Mouse (Mus musculus) hindbrain, embryonic 13.5 days (tissue): ENCODE measurements around the gene Bach2. TPM values are rescaled to one million over a fixed set of nuclear protein-coding genes. Genes with fewer than 3 reads are reported as not detected.
A peak's percentile ranks its signal among the peaks of the same experiment; 100 is the strongest.

Experiments used
- ATAC-seq: fragments of 200-750 bp; cut with Nextera tagmentation; 2 replicates; pipeline ENCODE4 v1.8.0; 2017; ENCODE audit warnings: moderate TSS enrichment; ENCODE audit not compliant: low FRiP score
- H3K27ac ChIP-seq: fragments of 300-500 bp; sonication (generic); 2 replicates; pipeline ENCODE4 v1.5.1; 2015; ENCODE audit warnings: inconsistent platforms, mild to moderate bottlenecking, moderate library complexity
- H3K27me3 ChIP-seq: fragments of 300-500 bp; sonication (generic); 2 replicates; pipeline ENCODE4 v1.6.1; 2015; ENCODE audit warnings: mild to moderate bottlenecking, inconsistent platforms
- H3K36me3 ChIP-seq: fragments of 300-500 bp; sonication (generic); 2 replicates; pipeline ENCODE4 v1.6.1; 2015; ENCODE audit warnings: mild to moderate bottlenecking, inconsistent platforms
- H3K4me1 ChIP-seq: fragments of 300-500 bp; sonication (generic); replicated peaks from 2 replicates; pipeline ENCODE4 v1.6.1; 2015; ENCODE audit warnings: inconsistent platforms
- H3K4me2 ChIP-seq: fragments of 300-500 bp; sonication (generic); 2 replicates; pipeline ENCODE4 v1.6.1; 2015; ENCODE audit warnings: inconsistent platforms, mild to moderate bottlenecking, moderate library complexity
- H3K4me3 ChIP-seq: fragments of 300-500 bp; sonication (generic); 2 replicates; pipeline ENCODE4 v1.5.1; 2015; ENCODE audit warnings: mild to moderate bottlenecking, inconsistent platforms
- H3K9ac ChIP-seq: fragments of 300-500 bp; sonication (generic); 2 replicates; pipeline ENCODE4 v1.6.1; 2015; ENCODE audit warnings: mild to moderate bottlenecking, inconsistent platforms
- H3K9me3 ChIP-seq: fragments of 300-500 bp; sonication (generic); 2 replicates; pipeline ENCODE4 v1.6.1; 2016; ENCODE audit warnings: inconsistent platforms
- WGBS: fragments of 180-500 bp; shearing (Covaris S2); methylation state at CpG from one replicate; pipeline ENCODE4 v1.1.7; 2015; 5-methylcytosine and 5-hydroxymethylcytosine counted together
- polyA plus RNA-seq: library from polyadenylated mRNA; unstranded; fragments of >200 nt; fragmentation: Nextera tagmentation; extraction: Ambion mirVana; gene quantifications from 2 replicates; pipeline ENCODE4 v1.2.1, GENCODE M21; 2015

Bach2 gene
- polyA plus RNA-seq, 1 experiment from 2014 or later: 28.5 TPM

DNA sequence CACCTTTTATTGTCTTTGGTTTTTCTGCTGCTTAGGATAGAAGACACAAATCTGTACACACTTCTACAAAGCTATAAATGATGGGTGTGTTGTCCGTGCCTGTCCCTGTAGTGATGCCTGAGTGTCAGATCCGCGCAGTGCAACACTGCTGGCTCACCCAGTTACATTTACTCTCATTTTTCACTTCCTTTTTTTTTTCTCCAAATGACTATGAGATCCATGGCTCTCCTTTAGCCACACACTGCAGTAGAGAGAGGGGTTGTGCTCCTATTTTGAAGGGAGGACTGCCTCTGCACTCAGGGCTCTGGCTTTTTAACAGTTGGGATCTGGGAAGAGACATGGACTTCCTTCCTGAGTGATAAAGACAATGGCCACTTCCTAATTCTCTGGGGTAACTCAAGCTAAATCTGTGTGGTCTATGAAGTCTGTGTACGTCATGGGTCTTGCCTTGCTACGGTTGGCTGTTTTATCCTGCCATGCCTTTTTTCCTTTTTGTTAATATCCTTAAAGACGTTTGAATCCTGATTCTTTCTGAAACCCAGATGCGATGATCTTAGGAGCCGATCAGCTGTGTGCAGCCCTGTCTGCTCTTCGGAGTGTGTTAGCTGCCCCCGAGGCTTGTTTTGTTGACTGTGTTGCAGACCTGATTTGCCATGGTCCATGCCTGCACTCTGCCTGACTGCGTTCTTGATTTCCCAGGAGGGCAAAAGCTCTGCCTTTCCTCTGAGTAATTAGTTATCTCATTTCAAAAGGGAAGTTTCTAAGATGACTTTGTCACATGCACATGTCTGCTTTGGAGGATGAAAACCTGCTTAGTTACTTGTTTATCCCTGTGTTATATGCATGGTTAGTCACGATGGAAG lies 120.2 kb downstream of the Bach2 start:
- H3K27ac ChIP-seq: peak overlapping the region; percentile 88
- H3K4me2 ChIP-seq: peak overlapping the region; percentile 14
- no peak overlapping the region for H3K4me3 ChIP-seq
- peaks cover 73% of the 10 kb centered on the region for H3K4me1 ChIP-seq
- H3K36me3 ChIP-seq: no peaks in the 10 kb centered on the region
- H3K27me3 ChIP-seq: no peaks in the 10 kb centered on the region
- no peak overlapping the region; the same call in 1 of the 2 replicates for H3K9ac ChIP-seq
- H3K9me3 ChIP-seq: no peaks in the 10 kb centered on the region
- WGBS: 24% methylated on average over 12 of the region's 12 CpGs
- ATAC-seq: peak; percentile 83

DNA sequence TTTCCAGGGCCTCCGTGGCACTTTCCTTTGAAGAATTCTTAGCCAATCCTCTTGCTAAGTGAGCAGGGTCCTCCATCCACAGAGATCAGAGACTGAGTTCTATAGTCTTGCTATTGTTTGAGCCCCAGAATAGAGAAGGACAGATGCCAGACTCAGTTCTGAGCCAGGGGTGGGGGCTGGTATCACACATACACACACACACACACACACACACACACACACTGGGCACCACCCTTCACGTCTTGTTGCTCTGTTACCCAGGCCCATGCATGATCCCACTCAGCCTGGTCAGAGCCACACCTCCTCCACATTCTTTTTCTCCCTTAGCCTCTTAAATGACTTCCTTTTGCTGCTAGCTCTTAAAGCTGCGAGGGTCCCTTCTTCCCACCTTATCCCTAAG lies 121.0 kb downstream of the Bach2 start:
- Histone ChIP-seq H3K9ac (no peak overlapping the region), H3K36me3 (no peaks in the 10 kb centered on the region), H3K4me2 (no peak overlapping the region), H3K9me3 (no peaks in the 10 kb centered on the region), H3K4me1 (peaks cover 76% of the 10 kb centered on the region), H3K27me3 (no peaks in the 10 kb centered on the region), H3K4me3 (no peak overlapping the region), H3K27ac (peak overlapping the region; percentile 88)
- WGBS: 32% methylated on average over 3 of the region's 3 CpGs
- no peak for ATAC-seq

DNA sequence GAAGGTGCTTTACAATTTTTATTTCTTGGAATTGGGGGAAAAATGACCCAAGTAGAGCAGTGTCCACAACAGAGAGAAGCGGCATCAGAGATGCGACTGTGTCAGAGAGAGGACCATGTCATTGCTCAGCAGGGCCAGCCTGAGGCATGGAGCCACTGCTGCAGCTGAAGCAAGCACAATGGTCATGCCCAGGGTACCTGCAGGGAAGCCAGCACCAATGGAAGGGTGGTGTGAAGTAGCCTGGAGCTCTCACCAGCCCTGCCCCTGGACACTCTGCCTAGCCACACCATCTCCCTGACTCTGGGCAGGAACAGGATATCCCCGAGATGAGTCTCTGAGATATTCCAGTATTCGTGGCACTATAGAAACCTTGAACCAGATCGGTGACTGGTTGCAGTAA lies 121.9 kb downstream of the Bach2 start:
- Histone ChIP-seq H3K4me1 (peaks cover 80% of the 10 kb centered on the region), H3K9ac (no peak overlapping the region), H3K27me3 (no peaks in the 10 kb centered on the region), H3K9me3 (no peaks in the 10 kb centered on the region), H3K36me3 (no peaks in the 10 kb centered on the region), H3K4me2 (no peak overlapping the region), H3K4me3 (no peak overlapping the region), H3K27ac (peak overlapping the region; percentile 37; the same call in 1 of the 2 replicates)
- ATAC-seq: no peak
- WGBS: 86% methylated on average over 5 of the region's 5 CpGs

DNA sequence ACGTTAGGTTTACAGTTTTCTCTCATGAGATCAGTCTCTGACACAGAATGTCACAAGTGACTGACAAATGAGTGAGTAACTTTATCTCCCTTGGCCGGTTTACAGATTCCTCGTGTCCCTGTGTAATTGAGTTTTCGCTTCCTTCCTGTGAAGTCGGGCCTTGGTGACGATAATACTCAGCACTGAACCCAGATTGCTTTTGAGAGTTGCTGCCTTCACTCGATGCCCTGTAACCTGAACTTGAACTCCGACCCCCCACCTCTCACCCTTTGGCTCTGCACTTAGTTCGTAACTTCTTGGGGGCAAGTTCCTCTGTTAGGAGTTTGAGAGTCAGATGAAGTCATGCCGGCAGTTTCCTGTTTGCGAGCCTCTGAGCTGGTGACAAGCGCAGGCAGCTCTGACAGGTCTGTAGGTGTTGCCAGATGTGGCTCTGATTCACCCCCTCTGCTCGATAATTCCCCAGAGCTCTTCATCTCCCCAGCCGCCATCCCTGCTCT lies 124.9 kb downstream of the Bach2 start:
- Histone ChIP-seq H3K4me1 (peaks cover 78% of the 10 kb centered on the region), H3K9ac (no peak overlapping the region), H3K36me3 (no peaks in the 10 kb centered on the region), H3K27me3 (no peaks in the 10 kb centered on the region), H3K4me3 (no peak overlapping the region), H3K4me2 (no peak overlapping the region), H3K27ac (no peak overlapping the region), H3K9me3 (no peaks in the 10 kb centered on the region)
- ATAC-seq: no peak
- WGBS: 68% methylated on average over 14 of the region's 14 CpGs

DNA sequence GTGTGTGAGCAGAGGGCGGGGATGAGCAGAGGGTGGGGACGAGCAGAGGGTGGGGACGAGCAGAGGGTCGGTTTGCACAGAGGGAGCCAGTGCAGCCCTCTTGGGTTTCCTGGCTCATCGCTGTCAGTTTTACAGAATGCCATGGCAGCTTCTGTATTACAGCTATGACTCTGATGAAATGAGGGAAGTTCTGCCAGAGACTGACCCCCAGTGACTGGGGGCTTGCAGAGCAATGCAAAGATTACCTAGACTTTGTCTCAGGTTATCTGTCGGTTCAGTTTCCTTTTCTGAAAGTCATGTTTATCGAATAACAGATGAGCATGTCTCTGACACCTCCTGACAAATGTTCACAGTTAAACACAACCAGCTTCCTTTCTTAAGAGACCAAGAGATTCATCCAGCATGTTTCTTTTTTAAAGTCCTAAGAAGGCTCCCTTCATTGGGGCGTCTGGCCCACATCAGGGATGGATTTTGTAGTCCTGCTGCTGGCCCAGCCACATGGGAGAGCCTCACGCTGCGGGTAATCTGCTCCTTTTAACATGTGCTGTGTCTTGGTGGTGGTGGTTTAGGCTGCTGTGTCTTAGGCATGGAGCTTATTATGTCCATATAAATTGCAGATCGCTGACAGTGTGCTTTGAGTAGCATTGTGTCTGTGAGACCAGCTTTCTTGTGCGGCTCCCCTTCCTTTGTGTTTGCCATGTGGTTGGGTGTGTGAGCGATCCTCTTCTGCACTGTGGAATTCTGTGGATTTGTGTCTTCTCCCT lies 126.7 kb downstream of the Bach2 start:
- no peaks in the 10 kb centered on the region for H3K9me3 ChIP-seq
- H3K27ac ChIP-seq: peak overlapping the region; percentile 78
- no peaks in the 10 kb centered on the region for H3K36me3 ChIP-seq
- no peaks in the 10 kb centered on the region for H3K27me3 ChIP-seq
- H3K4me1 ChIP-seq: peaks cover 76% of the 10 kb centered on the region
- H3K4me3 ChIP-seq: no peak overlapping the region
- peak overlapping the region; percentile 43 for H3K9ac ChIP-seq
- no peak for ATAC-seq
- WGBS: 40% methylated on average over 13 of the region's 13 CpGs
- no peak overlapping the region for H3K4me2 ChIP-seq

DNA sequence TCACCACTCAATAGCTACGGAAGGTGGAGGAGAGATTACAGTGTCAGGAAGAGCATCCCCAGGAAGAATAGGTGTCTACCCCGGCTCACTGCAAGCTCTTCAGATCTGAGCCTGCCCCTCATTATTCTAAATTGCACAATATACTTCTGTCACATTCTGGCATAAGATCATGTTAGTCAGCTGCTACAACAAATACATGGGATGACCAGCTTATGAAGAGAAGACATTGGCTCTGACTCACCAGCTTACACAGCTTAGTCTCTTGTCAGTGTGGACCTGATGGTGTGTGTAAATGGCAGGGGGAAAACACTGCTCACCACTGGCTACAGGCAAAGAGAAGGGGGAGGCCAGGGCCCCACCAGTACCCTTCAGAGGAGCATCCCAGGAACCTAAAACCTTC lies 127.6 kb downstream of the Bach2 start:
- Histone ChIP-seq H3K9me3 (no peaks in the 10 kb centered on the region), H3K36me3 (no peaks in the 10 kb centered on the region), H3K27ac (peak overlapping the region; percentile 78), H3K4me3 (no peak overlapping the region), H3K4me2 (no peak overlapping the region), H3K27me3 (no peaks in the 10 kb centered on the region), H3K9ac (no peak overlapping the region), H3K4me1 (peaks cover 78% of the 10 kb centered on the region)
- no peak for ATAC-seq
- WGBS: 68% methylated on average over 2 of the region's 2 CpGs

DNA sequence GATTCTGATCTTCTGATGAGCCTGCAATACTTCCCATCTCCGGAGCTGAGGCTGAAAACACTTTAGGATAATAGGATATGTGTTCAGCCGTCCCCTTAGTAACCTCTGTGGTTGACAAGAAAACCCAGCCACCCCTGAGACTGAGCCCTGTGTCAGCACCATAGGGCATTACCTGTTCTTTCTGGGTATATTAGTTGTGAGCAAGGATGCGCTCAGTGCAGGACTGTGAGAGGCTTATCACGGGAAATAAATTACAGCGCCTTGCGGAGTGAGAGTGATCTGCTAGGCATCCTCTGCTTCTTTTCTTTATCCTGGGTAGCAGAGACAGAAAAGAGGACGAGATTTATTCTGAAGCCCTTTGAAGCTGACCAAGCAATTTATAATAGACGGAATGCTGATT lies 129.7 kb downstream of the Bach2 start:
- Histone ChIP-seq H3K27me3 (no peaks in the 10 kb centered on the region), H3K4me2 (peak overlapping the region; percentile 19; the same call in 1 of the 2 replicates), H3K9me3 (no peaks in the 10 kb centered on the region), H3K4me3 (no peak overlapping the region), H3K4me1 (peaks cover 86% of the 10 kb centered on the region), H3K36me3 (no peaks in the 10 kb centered on the region), H3K27ac (peak overlapping the region; percentile 75), H3K9ac (peak overlapping the region; percentile 24; the same call in 1 of the 2 replicates)
- peak; percentile 72 for ATAC-seq
- 24% methylated on average over 8 of the region's 8 CpGs for WGBS

DNA sequence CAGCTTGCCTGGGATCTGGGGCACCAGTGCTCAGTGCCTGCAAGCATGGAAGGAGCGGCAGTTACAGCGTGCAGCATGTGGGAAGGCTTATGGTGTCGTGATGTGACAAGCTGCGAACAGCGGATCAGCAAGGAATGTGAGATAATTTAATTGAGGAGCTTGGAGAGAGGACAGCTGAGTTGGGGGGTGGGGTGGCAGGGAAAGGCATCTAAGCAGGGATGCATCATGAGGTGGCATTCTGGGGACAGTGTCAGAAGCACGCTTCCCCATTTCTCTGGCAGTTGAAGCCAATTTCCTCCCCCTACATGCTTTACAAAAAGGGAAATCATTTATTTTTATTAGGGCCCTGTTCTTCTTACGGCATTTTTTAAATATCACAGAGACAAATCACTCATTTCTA lies 134.5 kb downstream of the Bach2 start:
- ATAC-seq: no peak; the same call in 1 of the 2 replicates
- H3K9me3 ChIP-seq: no peaks in the 10 kb centered on the region
- H3K9ac ChIP-seq: peak overlapping the region; percentile 51; the same call in 1 of the 2 replicates
- H3K27me3 ChIP-seq: no peaks in the 10 kb centered on the region
- H3K4me2 ChIP-seq: peak overlapping the region; percentile 22; the same call in 1 of the 2 replicates
- WGBS: 34% methylated on average over 7 of the region's 7 CpGs
- no peak overlapping the region for H3K4me3 ChIP-seq
- peaks cover 81% of the 10 kb centered on the region for H3K4me1 ChIP-seq
- H3K36me3 ChIP-seq: no peaks in the 10 kb centered on the region
- peak overlapping the region; percentile 83 for H3K27ac ChIP-seq

DNA sequence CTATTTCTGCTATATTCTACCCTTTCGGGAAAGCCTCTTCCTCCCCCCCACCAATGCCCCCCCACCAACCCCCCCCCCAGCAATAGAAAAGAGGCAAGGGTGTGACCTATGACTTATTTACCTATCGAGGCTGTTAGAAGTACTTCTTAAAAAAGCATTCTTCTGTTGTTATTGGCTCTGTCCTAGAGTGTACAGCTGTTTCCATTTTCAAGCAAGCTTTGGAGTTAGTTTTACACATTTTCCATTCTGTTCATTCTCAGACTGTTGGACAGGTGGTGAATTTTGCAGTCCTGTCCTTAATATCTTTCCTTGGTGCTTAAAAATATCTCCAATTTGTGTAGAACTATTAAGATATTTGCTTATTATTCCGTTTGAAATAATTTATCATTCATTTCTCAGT lies 134.9 kb downstream of the Bach2 start:
- Histone ChIP-seq H3K9ac (no peak overlapping the region), H3K36me3 (no peaks in the 10 kb centered on the region), H3K4me2 (no peak overlapping the region), H3K4me1 (peaks cover 77% of the 10 kb centered on the region), H3K9me3 (no peaks in the 10 kb centered on the region), H3K27me3 (no peaks in the 10 kb centered on the region), H3K27ac (0 out of 2 replicates have a peak overlapping the region, but pooled peaks have one; percentile 83), H3K4me3 (no peak overlapping the region)
- no peak for ATAC-seq
- 74% methylated on average over 3 of the region's 3 CpGs for WGBS

DNA sequence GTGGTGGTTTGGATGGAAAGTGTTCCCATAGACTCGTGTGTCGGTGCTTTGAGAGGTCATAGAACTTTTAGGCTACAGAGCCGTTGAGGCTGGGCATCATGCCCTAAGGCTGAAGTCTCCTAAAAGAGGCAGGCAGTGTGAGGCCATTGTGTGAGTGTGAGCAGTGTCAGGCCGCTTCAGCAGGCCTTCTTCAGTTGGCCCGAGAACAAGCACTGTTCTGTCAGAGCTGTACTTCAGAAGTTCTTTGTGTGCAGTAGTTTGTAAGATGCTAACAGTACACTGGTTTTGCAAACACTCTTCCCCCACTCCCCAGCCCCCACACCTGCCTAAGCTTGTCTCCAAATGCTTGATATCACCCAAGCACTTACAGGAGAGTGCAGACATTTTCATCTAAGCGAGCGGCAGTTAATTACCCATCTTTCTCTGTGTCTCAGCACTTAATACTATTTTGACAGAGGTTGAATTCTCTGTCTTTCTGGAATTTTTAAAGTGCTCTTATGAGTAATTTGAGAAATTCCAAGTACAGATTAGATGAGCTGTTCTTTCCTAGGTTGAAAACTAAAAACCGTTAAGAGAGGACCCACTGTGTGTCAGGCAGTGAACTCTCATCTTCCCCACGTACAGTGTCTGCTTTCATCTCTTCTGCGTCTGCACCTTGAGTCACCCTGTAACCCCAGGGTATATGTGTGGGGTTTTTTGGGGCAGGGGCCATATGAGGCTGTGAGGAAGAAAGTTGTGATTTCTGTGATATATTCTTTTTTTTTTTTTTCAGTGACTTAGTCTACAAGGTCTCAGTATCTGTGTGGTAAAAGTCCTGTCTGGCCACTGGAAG lies 136.4 kb downstream of the Bach2 start:
- 0 out of 2 replicates have a peak, but pooled peaks have one; percentile 32 for ATAC-seq
- Histone ChIP-seq H3K36me3 (no peaks in the 10 kb centered on the region), H3K27ac (0 out of 2 replicates have a peak overlapping the region, but pooled peaks have one; percentile 35), H3K9me3 (no peaks in the 10 kb centered on the region), H3K27me3 (no peaks in the 10 kb centered on the region), H3K4me1 (peaks cover 64% of the 10 kb centered on the region), H3K4me3 (no peak overlapping the region), H3K9ac (no peak overlapping the region), H3K4me2 (no peak overlapping the region)
- WGBS: 66% methylated on average over 10 of the region's 10 CpGs

DNA sequence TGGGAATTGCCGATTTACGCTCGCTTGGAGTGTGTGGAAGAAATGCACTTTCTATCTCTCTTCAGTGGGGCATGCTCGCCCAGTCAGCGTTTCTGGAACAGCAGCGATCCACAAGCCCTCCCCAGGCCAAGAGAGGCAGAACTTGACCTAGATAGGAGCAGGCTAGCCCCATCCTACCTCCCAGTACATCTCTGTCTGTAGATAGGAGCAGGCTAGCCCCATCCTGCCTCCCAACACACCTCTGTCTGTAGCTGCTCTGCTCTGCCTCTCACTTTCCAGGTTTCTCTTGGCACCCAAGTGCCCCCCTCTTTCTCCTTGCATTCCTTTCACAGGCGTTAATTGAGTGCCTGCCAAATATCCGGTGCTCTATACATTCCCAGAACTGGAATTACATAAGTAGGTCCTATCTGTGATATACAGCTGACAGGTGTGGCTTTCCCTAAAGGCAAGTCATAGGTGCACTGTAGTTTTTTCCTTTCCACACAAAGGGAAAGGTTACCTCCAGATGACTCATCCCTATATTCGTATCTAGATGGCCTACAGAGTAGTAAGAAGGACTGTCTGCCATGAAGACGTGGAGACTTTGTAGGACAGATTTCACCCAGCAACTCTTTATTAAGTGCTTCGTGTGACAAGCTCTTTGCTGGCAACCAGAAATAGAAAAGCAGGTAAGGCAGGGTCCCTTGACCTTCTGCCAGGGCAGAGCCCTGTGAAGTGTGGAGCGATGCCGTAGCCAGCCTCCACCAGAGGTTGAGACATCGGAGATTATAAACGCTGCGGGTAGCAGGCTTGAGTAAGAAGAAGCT lies 137.3 kb downstream of the Bach2 start:
- Histone ChIP-seq H3K36me3 (no peaks in the 10 kb centered on the region), H3K4me3 (no peak overlapping the region), H3K9ac (peak overlapping the region; percentile 8; the same call in 1 of the 2 replicates), H3K4me2 (no peak overlapping the region), H3K27me3 (no peaks in the 10 kb centered on the region), H3K27ac (no peak overlapping the region; the same call in 1 of the 2 replicates), H3K4me1 (peaks cover 55% of the 10 kb centered on the region), H3K9me3 (no peaks in the 10 kb centered on the region)
- WGBS: 89% methylated on average over 16 of the region's 16 CpGs
- ATAC-seq: no peak
